Mouse (Mus musculus): Measurements from ENCODE around the gene Psme3. TPM values are rescaled to one million over a fixed set of nuclear protein-coding genes. Genes with fewer than 3 reads are reported as not detected.

Psme3 gene
- polyA plus RNA-seq, 1 experiment from 2014 or later, result 78.8 TPM

GRCm38 (mm10) chr11:101302004-101302798 lies 13.8 kb upstream of the Psme3 start, which contains the start of gene Becn1:
Gene Becn1, minus strand, starts transcription at chr11:101302286.
- peak within 1 kb of the TSS; percentile 98 for H3K9ac ChIP-seq (replicated peaks)
- no peaks in the 10 kb centered on the region for H3K9me3 ChIP-seq (ENCODE audit: low read length)
- peaks cover 21% of the 10 kb centered on the region for H3K36me3 ChIP-seq (replicated peaks; ENCODE audit: insufficient read depth, low read length)
- H3K4me2 ChIP-seq (ENCODE audit: low read depth, low read length), result peak within 1 kb of the TSS; percentile 89
- peaks cover 16% of the 10 kb centered on the region for H3K4me1 ChIP-seq (ENCODE audit: insufficient read depth)
- peak; percentile 96 for ATAC-seq
- peak; percentile 99 for TF ChIP-seq CTCF (IDR thresholded peaks at IDR 0.05; ENCODE audit: low read depth)
- peak; percentile 57; the same call in 1 of the 2 replicates for TF ChIP-seq EP300 (IDR thresholded peaks at IDR 0.05; ENCODE audit: low read depth)
- peak; percentile 99 for DNase-seq
- WGBS (ENCODE audit: insufficient replicate concordance), result 6% methylated on average over 39 of the region's 39 CpGs
- H3K27ac ChIP-seq (ENCODE audit: low read depth), result peak within 1 kb of the TSS; percentile 90
- H3K4me3 ChIP-seq (ENCODE audit: low read depth, low read length), result peak within 1 kb of the TSS; percentile 98
- no peaks in the 10 kb centered on the region for H3K27me3 ChIP-seq (ENCODE audit: insufficient read depth, low read length)

- 25% methylated on average over 5 of the region's 5 CpGs for WGBS (ENCODE audit: insufficient replicate concordance)
- Histone ChIP-seq H3K4me2 (ENCODE audit: low read depth, low read length) (no peak overlapping the region), H3K36me3 (replicated peaks; ENCODE audit: insufficient read depth, low read length) (no peaks in the 10 kb centered on the region), H3K9ac (replicated peaks) (no peak overlapping the region; the same call in 1 of the 2 replicates), H3K9me3 (ENCODE audit: low read length) (no peaks in the 10 kb centered on the region), H3K4me1 (ENCODE audit: insufficient read depth) (peaks cover 5% of the 10 kb centered on the region; the same call in 1 of the 2 replicates), H3K27ac (ENCODE audit: low read depth) (no peak overlapping the region), H3K4me3 (ENCODE audit: low read depth, low read length) (no peak overlapping the region), H3K27me3 (ENCODE audit: insufficient read depth, low read length) (no peaks in the 10 kb centered on the region)
- ATAC-seq (no peak), DNase-seq (no peak)
- TF ChIP-seq EP300 (IDR thresholded peaks at IDR 0.05; ENCODE audit: low read depth) (no peak), CTCF (IDR thresholded peaks at IDR 0.05; ENCODE audit: low read depth) (no peak)
These were observed 8.3 kb upstream of the Psme3 start for GRCm38 (mm10) chr11:101307744-101308143.

DNA sequence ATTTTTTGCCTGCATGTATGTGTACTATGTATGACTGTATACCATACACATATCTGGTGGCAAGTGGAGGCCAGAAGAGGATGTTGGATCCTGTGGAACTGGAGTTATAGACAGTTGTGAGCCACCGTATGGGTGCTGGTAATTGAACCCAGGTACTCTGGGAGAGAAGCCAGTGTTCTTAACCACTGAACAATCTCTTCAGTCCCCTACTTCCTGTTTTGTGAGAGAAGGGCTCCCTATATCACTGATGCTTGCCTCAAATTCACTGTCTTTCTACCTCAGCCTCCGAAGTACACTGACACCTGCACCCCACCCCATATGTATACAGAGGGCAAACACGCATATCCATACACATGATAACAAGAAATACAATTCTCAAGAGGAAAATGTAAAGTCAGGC lies 4.9 kb upstream of the Psme3 start:
- H3K4me1 ChIP-seq (ENCODE audit: insufficient read depth), result peaks cover 15% of the 10 kb centered on the region; the same call in 1 of the 2 replicates
- no peak overlapping the region for H3K4me2 ChIP-seq (ENCODE audit: low read depth, low read length)
- no peak for DNase-seq
- H3K27ac ChIP-seq (ENCODE audit: low read depth), result no peak overlapping the region
- H3K36me3 ChIP-seq (replicated peaks; ENCODE audit: insufficient read depth, low read length), result no peaks in the 10 kb centered on the region
- H3K9ac ChIP-seq (replicated peaks), result no peak overlapping the region
- H3K4me3 ChIP-seq (ENCODE audit: low read depth, low read length), result no peak overlapping the region
- H3K9me3 ChIP-seq (ENCODE audit: low read length), result no peaks in the 10 kb centered on the region
- WGBS (ENCODE audit: insufficient replicate concordance), result 73% methylated on average over 3 of the region's 3 CpGs
- no peak for ATAC-seq
- no peak for TF ChIP-seq EP300 (IDR thresholded peaks at IDR 0.05; ENCODE audit: low read depth)
- TF ChIP-seq CTCF (IDR thresholded peaks at IDR 0.05; ENCODE audit: low read depth), result no peak
- no peaks in the 10 kb centered on the region for H3K27me3 ChIP-seq (ENCODE audit: insufficient read depth, low read length)

DNA sequence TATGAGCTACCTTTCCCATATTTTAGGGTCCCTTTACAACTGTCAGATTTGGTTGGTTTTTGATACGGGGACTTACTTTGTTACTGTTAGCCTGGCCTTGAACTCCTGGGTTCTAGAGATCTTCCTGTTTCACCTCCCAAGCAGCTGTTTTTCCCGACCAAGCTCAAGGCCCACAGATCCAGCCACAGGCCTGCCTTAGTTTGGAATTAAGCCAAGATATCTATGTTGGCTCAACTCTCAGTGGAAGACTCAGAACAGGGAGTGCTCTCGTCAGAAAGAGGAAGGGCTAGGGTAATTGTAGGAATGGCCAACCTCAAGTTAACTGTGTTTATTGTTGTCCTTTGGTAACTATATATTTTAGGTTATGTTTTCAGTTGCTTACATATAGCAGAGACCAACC lies 3.9 kb upstream of the Psme3 start:
- H3K27ac ChIP-seq (ENCODE audit: low read depth), result no peak overlapping the region

GRCm38 (mm10) chr11:101314567-101314966 lies 1.4 kb upstream of the Psme3 start:
- Histone ChIP-seq H3K9me3 (ENCODE audit: low read length) (no peaks in the 10 kb centered on the region), H3K36me3 (replicated peaks; ENCODE audit: insufficient read depth, low read length) (peaks cover 20% of the 10 kb centered on the region), H3K27ac (ENCODE audit: low read depth) (peak overlapping the region; percentile 92; the same call in 1 of the 2 replicates), H3K4me3 (ENCODE audit: low read depth, low read length) (no peak overlapping the region), H3K4me2 (ENCODE audit: low read depth, low read length) (0 out of 2 replicates have a peak overlapping the region, but pooled peaks have one; percentile 85), H3K9ac (replicated peaks) (no peak overlapping the region), H3K27me3 (ENCODE audit: insufficient read depth, low read length) (no peaks in the 10 kb centered on the region), H3K4me1 (ENCODE audit: insufficient read depth) (peaks cover 24% of the 10 kb centered on the region)
- DNase-seq (no peak), ATAC-seq (no peak)
- 97% methylated on average over 1 of the region's 1 CpGs for WGBS (ENCODE audit: insufficient replicate concordance)
- no peak for TF ChIP-seq EP300 (IDR thresholded peaks at IDR 0.05; ENCODE audit: low read depth)
- TF ChIP-seq CTCF (IDR thresholded peaks at IDR 0.05; ENCODE audit: low read depth), result peak; percentile 13; the same call in 1 of the 2 replicates

More for the DNA sequence above, 3.9 kb upstream of the Psme3 start:
- no peaks in the 10 kb centered on the region for H3K27me3 ChIP-seq (ENCODE audit: insufficient read depth, low read length)
- no peaks in the 10 kb centered on the region for H3K36me3 ChIP-seq (replicated peaks; ENCODE audit: insufficient read depth, low read length)
- H3K4me2 ChIP-seq (ENCODE audit: low read depth, low read length), result no peak overlapping the region
- ATAC-seq (no peak), DNase-seq (no peak)
- peaks cover 18% of the 10 kb centered on the region for H3K4me1 ChIP-seq (ENCODE audit: insufficient read depth)
- no peak overlapping the region for H3K4me3 ChIP-seq (ENCODE audit: low read depth, low read length)
- TF ChIP-seq EP300 (IDR thresholded peaks at IDR 0.05; ENCODE audit: low read depth), result no peak
- TF ChIP-seq CTCF (IDR thresholded peaks at IDR 0.05; ENCODE audit: low read depth), result no peak
- no peaks in the 10 kb centered on the region for H3K9me3 ChIP-seq (ENCODE audit: low read length)
- no peak overlapping the region for H3K9ac ChIP-seq (replicated peaks)
- 44% methylated on average over 3 of the region's 3 CpGs for WGBS (ENCODE audit: insufficient replicate concordance)

- TF ChIP-seq EP300 (IDR thresholded peaks at IDR 0.05; ENCODE audit: low read depth) (no peak), CTCF (IDR thresholded peaks at IDR 0.05; ENCODE audit: low read depth) (no peak)
- H3K4me1 ChIP-seq (ENCODE audit: insufficient read depth), result peaks cover 24% of the 10 kb centered on the region
- WGBS (ENCODE audit: insufficient replicate concordance), result 66% methylated on average over 8 of the region's 8 CpGs
- peaks cover 26% of the 10 kb centered on the region for H3K36me3 ChIP-seq (replicated peaks; ENCODE audit: insufficient read depth, low read length)
- no peak for ATAC-seq
- H3K27ac ChIP-seq (ENCODE audit: low read depth), result peak overlapping the region; percentile 92
- H3K4me2 ChIP-seq (ENCODE audit: low read depth, low read length), result peak overlapping the region; percentile 85
- peak overlapping the region; percentile 79 for H3K4me3 ChIP-seq (ENCODE audit: low read depth, low read length)
- DNase-seq, result no peak
- no peaks in the 10 kb centered on the region for H3K9me3 ChIP-seq (ENCODE audit: low read length)
- H3K27me3 ChIP-seq (ENCODE audit: insufficient read depth, low read length), result no peaks in the 10 kb centered on the region
- peak overlapping the region; percentile 91 for H3K9ac ChIP-seq (replicated peaks)
These were observed 847 bp upstream of the Psme3 start for GRCm38 (mm10) chr11:101315082-101315650.

All from liver, postnatal 0 days (tissue).